Mouse (Mus musculus) G1E (cell line): ENCODE results near the gene Ptprm. TPM values are rescaled to one million over a fixed set of nuclear protein-coding genes. Genes with fewer than 3 reads are reported as not detected.

Experiments
- ATAC-seq: 2 replicates; pipeline ENCODE4 v1.8.0; 2016; ENCODE audit warnings: mild to moderate bottlenecking; ENCODE audit not compliant: insufficient number of reproducible peaks, poor library complexity, low FRiP score, severe bottlenecking; ENCODE audit errors: extremely low read depth
- DNase-seq: peaks from one replicate; pipeline ENCODE4 v3.0.0; 2012; ENCODE audit warnings: low spot score
- H3K27me3 ChIP-seq: 2 replicates; pipeline ENCODE4 v1.6.1; 2012; ENCODE audit warnings: mild to moderate bottlenecking, low read length, inconsistent platforms; ENCODE audit not compliant: insufficient read depth
- H3K36me3 ChIP-seq: replicated peaks from 2 replicates; pipeline ENCODE3; 2012; ENCODE audit warnings: mild to moderate bottlenecking, inconsistent platforms
- H3K4me1 ChIP-seq: 2 replicates; pipeline ENCODE4 v1.6.1; 2012; ENCODE audit warnings: low read depth, low read length, inconsistent platforms, mixed read lengths; ENCODE audit not compliant: insufficient read depth
- H3K4me3 ChIP-seq: 2 replicates; pipeline ENCODE4 v1.5.1; 2012; ENCODE audit warnings: low read depth, mild to moderate bottlenecking, inconsistent platforms, low read length, moderate library complexity, mixed read lengths
- H3K9me3 ChIP-seq: replicated peaks from 2 replicates; pipeline ENCODE4 v1.6.1; 2012; ENCODE audit warnings: inconsistent platforms
- CTCF ChIP-seq: IDR thresholded peaks from 2 replicates; pipeline ENCODE4 v1.5.1; 2012; ENCODE audit warnings: low read depth, low read length, inconsistent platforms, mixed read lengths
- GATA1 ChIP-seq: IDR thresholded peaks from 2 replicates; pipeline ENCODE4 v1.6.1; 2012; ENCODE audit warnings: borderline replicate concordance, low read length, inconsistent platforms, mixed read lengths
- GATA2 ChIP-seq: IDR thresholded peaks from 2 replicates; pipeline ENCODE4 v1.6.1; 2012; ENCODE audit warnings: low read depth, low read length, inconsistent platforms, borderline replicate concordance
- POLR2AphosphoS5 ChIP-seq: IDR thresholded peaks from 2 replicates; pipeline ENCODE4 v1.6.1; 2012; ENCODE audit warnings: low read depth, low read length, inconsistent platforms; ENCODE audit not compliant: insufficient replicate concordance
- TAL1 ChIP-seq: conservative IDR thresholded peaks from 2 replicates; pipeline ENCODE4 v1.6.1; 2012; ENCODE audit warnings: low read depth, low read length, inconsistent platforms, mixed read lengths
- polyA plus RNA-seq: library from polyadenylated mRNA; stranded (reverse); fragments of >175 nt; gene quantifications from 2 replicates; pipeline ENCODE4 v1.2.3, GENCODE M21; 2012
- total RNA-seq, 2 experiments: library from RNA; stranded (forward) in 1 of 2; stranded (reverse) in 1 of 2; fragments of 200-1000 nt in 1 of 2; fragments of >200 nt in 1 of 2; fragmentation: Nextera tagmentation in 1 of 2; gene quantifications; 2 replicates each; pipeline ENCODE4 v1.2.3; 2014 to 2017

Ptprm gene
- total and polyA plus RNA-seq, 3 experiments = 0.27 TPM; not detected in 2

- TF ChIP-seq TAL1 = no peak
- H3K9me3 ChIP-seq = peaks cover 68% of the 10 kb centered on the region
- DNase-seq = no peak
These were observed 264.6 kb downstream of the Ptprm start for GRCm38 (mm10) chr17:67089611-67090010.

GRCm38 (mm10) chr17:67087585-67087984 lies 266.7 kb downstream of the Ptprm start:
- Histone ChIP-seq H3K9me3 (peaks cover 63% of the 10 kb centered on the region), H3K4me1 (no peaks in the 10 kb centered on the region), H3K27me3 (no peaks in the 10 kb centered on the region), H3K36me3 (no peaks in the 10 kb centered on the region), H3K4me3 (no peak overlapping the region)
- TF ChIP-seq GATA1 (no peak), CTCF (no peak), GATA2 (no peak), POLR2AphosphoS5 (no peak), TAL1 (no peak)
- DNase-seq (no peak), ATAC-seq (no peak)

More at GRCm38 (mm10) chr17:67089611-67090010, 264.6 kb downstream of the Ptprm start:
- ATAC-seq = no peak
- no peaks in the 10 kb centered on the region for H3K27me3 ChIP-seq
- H3K36me3 ChIP-seq = no peaks in the 10 kb centered on the region
- H3K4me3 ChIP-seq = no peak overlapping the region
- no peaks in the 10 kb centered on the region for H3K4me1 ChIP-seq

GRCm38 (mm10) chr17:67086811-67087210 lies 267.4 kb downstream of the Ptprm start:
- Histone ChIP-seq H3K36me3 (no peaks in the 10 kb centered on the region), H3K27me3 (no peaks in the 10 kb centered on the region), H3K4me1 (no peaks in the 10 kb centered on the region), H3K4me3 (no peak overlapping the region), H3K9me3 (peaks cover 61% of the 10 kb centered on the region)
- no peak for ATAC-seq
- TF ChIP-seq GATA1 = no peak
- no peak for TF ChIP-seq TAL1
- TF ChIP-seq POLR2AphosphoS5 = no peak
- TF ChIP-seq CTCF = no peak
- no peak for TF ChIP-seq GATA2
- no peak for DNase-seq

GRCm38 (mm10) chr17:67084501-67084900 lies 269.8 kb downstream of the Ptprm start:
- no peaks in the 10 kb centered on the region for H3K4me1 ChIP-seq
- DNase-seq (no peak), ATAC-seq (no peak)
- no peak overlapping the region for H3K4me3 ChIP-seq
- no peak for TF ChIP-seq CTCF
- TF ChIP-seq GATA1 = no peak
- TF ChIP-seq POLR2AphosphoS5 = no peak
- no peak for TF ChIP-seq TAL1
- no peak for TF ChIP-seq GATA2
- H3K27me3 ChIP-seq = no peaks in the 10 kb centered on the region
- peaks cover 47% of the 10 kb centered on the region for H3K9me3 ChIP-seq
- H3K36me3 ChIP-seq = no peaks in the 10 kb centered on the region

- no peak for ATAC-seq
- TF ChIP-seq CTCF = no peak
- no peak for TF ChIP-seq GATA2
These were observed 270.2 kb downstream of the Ptprm start for GRCm38 (mm10) chr17:67084093-67084492.

GRCm38 (mm10) chr17:67079570-67079969 lies 274.7 kb downstream of the Ptprm start:
- H3K4me3 ChIP-seq = no peak overlapping the region
- no peaks in the 10 kb centered on the region for H3K27me3 ChIP-seq
- H3K4me1 ChIP-seq = no peaks in the 10 kb centered on the region
- TF ChIP-seq CTCF (no peak), GATA2 (no peak), POLR2AphosphoS5 (no peak), TAL1 (no peak), GATA1 (no peak)
- DNase-seq (no peak), ATAC-seq (no peak)
- H3K36me3 ChIP-seq = no peaks in the 10 kb centered on the region
- peaks cover 44% of the 10 kb centered on the region for H3K9me3 ChIP-seq

More at GRCm38 (mm10) chr17:67084093-67084492, 270.2 kb downstream of the Ptprm start:
- no peak for DNase-seq
- Histone ChIP-seq H3K27me3 (no peaks in the 10 kb centered on the region), H3K4me1 (no peaks in the 10 kb centered on the region), H3K9me3 (peaks cover 47% of the 10 kb centered on the region), H3K4me3 (no peak overlapping the region), H3K36me3 (no peaks in the 10 kb centered on the region)

GRCm38 (mm10) chr17:67073580-67073979 lies 280.7 kb downstream of the Ptprm start:
- no peak for ATAC-seq

More at GRCm38 (mm10) chr17:67073580-67073979, 280.7 kb downstream of the Ptprm start:
- Histone ChIP-seq H3K36me3 (no peaks in the 10 kb centered on the region), H3K9me3 (peaks cover 54% of the 10 kb centered on the region), H3K4me1 (no peaks in the 10 kb centered on the region), H3K27me3 (no peaks in the 10 kb centered on the region), H3K4me3 (no peak overlapping the region)
- TF ChIP-seq TAL1 (no peak), CTCF (no peak), GATA1 (no peak)
- no peak for DNase-seq
